Mouse (Mus musculus) kidney, postnatal 14 days (tissue): ENCODE results near the gene Stk38.
"Not testable (repeated sequence)": the region's sequence is repeated elsewhere in the genome, so short reads cannot be mapped to it uniquely, and the experiment has no call there.

Source experiments
- DNase-seq: peaks from one replicate; pipeline ENCODE4 v3.0.0; 2022; ENCODE audit warnings: mixed read lengths

Stk38 gene

DNA sequence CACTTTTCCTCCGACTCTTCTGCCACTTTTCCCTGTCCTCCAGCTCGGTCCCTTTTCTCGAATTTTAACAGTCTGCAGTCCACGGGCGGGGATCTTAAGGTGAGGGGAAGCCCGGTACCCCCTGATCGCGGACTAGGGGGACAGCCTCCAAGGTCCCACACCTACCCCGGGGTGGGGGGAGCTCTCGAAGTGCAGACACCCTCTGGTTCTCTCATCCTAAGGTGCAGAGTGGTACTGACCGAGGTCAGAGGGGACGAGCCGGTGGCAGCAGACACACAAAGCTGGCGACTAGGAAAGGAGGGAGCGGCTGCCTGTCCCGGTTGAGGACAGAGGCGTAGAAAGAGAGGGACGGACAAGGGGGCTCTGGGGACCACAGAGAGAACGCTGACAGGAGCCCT, 553 bp downstream of the Stk38 start:
- no peak for DNase-seq

DNA sequence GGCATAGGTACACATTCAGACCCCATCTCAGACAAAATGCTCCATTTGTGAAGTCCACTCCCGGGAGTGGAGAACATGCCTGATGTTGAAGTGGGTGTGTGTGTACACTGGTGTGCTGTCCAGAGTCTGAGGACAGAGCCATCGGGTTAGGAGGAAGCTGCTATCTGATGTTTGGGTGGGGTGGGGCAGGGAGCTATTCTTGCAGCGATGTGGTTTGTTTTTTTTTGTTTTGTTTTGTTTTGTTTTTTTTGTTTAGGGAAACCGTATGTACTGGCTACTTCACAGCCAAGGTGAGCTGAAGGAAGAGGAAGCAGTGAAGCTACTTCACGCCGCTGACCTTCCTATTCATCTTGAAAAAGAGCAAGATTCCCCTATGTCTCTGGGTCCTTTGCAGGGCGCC, 983 bp downstream of the Stk38 start:
- DNase-seq, result no peak

DNA sequence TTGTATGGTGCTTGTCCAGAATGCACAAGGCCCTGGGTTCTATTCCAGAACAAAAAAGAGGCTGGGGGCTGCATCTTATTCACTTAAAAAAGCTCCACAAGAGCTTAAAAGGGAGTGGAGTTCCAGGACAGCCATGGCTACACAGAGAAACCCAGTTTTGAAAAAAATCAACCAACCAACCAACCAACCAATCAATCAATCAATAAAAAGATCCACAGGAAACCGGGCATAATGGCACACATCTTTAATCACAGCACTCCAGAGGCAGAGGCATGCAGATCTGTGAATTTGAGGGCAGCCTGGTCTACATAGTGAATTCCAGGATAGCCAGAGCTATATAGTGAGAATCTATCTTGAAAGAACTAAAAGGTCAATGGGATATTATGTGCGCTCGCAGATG, 2.8 kb downstream of the Stk38 start:
- DNase-seq, result no peak

DNA sequence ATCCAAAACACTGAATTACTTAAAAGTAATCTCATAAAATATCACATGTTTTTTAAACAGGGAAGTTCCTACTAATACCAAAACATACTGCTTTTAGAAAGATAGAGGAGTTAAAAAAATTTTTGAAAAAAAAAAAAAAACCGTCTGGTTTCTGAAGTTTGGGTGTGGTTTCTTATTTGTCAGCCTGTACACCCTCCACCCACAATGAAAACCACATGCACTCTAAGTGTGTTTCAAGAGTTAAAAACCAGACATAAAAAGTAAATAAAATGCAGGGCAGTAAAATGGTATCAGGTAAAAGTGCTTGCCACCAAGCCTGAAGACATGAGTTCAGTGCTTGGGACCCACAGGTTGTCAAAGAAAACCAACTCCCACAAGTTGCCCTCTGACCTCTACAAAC, 4.1 kb downstream of the Stk38 start:
- DNase-seq, result no peak

DNA sequence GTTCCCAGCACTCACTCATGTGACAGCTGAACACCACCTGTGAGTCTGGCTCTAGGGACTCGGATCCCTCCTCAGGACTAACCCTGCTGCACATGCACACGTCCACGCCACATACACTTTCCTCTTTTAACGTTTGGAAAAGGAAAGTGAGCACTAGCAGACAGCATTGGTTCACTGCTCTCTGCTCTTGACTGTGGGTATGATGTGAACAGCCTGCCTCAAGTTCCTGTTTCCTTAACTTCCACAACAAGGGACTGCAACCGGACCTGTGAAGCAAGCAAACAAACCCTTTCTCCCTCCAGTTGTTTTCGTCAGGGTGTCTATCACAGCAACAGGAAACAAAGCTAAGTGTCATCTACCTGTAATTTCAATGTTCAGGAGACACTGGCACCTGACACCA, 7.3 kb downstream of the Stk38 start:
- no peak for DNase-seq

DNA sequence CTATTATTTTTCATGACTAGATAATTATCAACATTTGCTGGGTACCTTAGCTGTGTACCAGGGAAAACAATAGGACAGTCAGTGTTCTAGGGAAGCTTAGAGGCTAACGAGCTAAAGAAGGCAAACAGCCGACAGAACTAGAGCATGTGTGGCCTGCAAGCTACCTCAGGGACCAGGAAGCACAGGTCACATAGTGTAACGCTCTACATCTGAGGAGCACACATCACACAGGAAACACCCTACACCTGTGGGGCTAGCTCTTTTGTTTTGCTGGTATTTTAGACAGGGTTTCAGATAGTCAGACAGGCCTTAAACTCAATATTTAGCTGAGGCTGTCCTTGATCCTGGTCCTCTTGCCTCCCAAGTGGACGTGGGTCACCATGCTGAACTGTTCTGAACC, 13.2 kb downstream of the Stk38 start:
- DNase-seq, result no peak

DNA sequence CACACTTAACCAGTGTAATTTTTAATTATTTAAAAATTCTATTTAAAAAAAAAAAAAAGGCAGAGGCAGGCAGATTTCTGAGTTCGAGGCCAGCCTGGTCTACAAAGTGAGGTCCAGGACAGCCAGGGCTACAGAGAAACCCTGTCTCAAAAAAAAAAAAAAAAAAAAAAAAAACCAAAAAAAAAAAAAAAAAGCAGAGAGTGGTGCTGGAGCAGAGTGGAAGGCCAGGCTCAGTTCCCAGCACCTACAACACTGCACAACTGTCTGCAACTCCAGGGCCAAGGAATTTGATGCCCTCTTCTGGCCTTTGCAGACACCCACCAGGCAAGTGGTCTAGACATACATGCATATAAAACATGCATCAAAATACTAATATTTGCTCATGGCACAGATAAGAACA, 14.8 kb downstream of the Stk38 start:
- not testable (repeated sequence) for DNase-seq

DNA sequence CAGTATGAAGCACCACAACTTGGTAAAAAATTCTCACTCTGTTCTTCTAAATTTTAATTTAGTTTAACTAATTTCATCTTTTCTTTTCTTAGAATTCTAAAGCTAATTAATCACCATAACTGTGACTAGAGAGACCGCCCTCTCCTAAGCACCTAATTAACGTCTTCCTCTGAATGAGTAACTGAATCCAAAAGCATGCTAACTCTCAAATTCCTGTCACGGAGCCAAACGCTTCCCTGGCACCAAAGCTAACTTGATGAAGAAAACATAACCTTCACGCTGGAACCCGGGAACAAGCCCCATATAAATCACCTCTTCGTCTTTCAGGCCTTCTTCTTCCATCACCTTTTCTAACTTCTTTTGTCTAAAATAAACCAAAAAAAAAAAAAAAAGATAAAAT, 15.7 kb downstream of the Stk38 start:
- peak; percentile 79 for DNase-seq

DNA sequence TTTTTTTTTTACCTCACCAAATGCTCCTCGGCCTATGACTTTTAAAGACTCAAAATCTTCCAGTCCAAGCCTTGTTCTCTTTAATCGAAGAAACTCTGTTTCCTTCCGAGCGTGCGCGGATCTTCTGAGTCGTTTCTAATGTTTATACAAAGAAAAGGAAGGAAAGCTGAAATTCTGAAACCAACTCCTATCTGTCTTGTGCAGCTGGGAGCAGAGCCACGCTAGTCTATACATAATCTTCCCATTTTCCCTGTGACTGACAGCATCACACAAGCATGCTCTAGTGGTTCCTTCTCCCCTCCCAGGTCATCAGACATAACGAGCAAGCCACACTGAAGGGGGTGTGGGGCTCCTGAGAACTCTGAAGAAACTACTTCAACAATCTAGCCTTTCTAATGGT, 16.5 kb downstream of the Stk38 start:
- no peak for DNase-seq

DNA sequence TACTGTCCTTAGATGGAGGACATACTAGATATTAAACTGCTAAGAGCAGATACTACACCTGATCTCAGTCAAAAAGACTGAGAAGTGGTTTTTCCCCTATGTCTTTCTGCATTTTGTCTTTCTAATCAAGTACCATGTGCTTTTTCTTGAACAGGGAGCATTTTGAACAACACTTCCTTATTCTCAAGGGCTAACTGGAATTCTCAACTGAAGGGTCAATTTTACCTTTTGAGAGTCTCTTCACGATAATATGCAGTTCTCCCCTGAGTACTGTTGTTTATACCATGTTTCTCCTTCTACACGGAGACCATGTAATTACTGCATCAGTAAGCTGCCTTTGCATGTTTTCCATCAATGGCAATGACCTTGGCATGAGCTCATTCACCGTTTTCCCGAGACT, 17.7 kb downstream of the Stk38 start:
- no peak for DNase-seq

DNA sequence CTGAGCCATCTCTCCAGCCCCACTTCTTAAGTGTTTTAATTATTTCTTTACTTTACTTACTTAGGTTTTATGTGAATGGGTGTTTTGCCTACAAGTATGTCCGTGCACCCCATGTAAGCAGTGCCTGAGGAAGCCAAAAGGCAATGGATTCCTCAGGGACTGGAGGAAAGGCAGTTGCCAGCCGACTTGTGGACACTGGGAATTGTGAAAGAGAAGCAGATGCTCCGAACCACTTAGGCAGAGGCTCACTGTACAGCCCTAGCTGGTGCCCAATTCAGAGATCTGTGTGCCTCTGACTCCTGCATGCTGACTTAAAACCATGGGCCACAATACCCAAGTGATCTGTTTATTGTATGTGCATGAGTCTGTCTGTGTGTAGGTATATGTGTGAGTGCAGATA, 18.8 kb downstream of the Stk38 start:
- no peak for DNase-seq

DNA sequence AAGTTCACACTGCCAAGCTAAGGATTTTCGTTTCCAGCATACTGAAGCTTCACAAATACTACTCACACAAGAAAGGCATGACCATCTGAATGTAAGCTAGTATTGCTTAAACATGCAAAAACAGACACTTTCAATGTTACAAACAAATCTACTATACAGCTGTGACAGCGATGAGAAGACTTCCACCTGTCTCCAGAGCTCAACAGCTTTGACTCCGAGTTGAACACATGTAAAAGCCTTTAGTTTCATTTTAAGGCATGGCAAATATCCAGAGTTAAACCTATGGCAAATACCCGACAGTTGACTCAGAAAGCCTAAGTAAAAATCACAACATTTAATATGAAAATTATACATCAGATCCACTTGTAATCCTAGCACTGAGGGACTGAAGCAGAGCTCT, 19.5 kb downstream of the Stk38 start:
- DNase-seq, result no peak

DNA sequence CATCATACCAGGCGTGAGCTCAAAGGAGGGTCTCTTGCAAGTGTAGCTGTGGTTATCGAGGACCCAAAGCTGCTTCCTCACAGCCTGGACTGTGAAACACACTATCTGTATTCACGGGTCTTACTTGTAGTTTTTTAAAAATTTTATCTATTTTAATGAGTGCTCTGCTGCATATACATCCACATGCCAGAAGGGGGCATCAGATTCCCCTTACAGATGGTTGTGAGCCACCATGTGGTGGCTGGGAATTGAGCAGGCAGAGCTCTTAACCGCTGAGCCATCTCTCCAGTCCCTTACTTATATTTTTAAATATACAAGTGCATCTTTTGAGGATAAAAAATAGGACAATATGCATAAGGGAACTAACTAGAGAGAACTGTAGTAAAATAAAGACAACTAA, 20.1 kb downstream of the Stk38 start:
- DNase-seq, result peak; percentile 40

DNA sequence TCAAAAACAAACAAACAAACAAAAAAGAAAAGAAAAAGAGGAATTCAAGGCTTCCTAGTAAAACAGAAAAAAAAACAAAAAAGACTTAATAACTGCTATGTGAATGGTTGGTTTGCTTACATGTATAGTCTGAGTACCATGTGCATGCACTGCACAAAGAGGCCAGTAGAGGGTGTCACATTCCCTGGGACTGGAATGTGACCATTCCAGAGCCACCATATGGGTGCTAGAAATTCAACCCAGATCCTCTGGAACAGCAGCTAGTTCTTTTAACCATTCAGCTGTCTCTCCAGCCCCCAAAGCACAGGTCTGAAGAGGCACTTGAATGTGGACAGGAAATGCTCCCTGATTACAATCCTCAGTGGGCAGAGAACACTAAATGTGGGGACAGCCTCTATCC, 21.0 kb downstream of the Stk38 start:
- DNase-seq, result peak; percentile 15

DNA sequence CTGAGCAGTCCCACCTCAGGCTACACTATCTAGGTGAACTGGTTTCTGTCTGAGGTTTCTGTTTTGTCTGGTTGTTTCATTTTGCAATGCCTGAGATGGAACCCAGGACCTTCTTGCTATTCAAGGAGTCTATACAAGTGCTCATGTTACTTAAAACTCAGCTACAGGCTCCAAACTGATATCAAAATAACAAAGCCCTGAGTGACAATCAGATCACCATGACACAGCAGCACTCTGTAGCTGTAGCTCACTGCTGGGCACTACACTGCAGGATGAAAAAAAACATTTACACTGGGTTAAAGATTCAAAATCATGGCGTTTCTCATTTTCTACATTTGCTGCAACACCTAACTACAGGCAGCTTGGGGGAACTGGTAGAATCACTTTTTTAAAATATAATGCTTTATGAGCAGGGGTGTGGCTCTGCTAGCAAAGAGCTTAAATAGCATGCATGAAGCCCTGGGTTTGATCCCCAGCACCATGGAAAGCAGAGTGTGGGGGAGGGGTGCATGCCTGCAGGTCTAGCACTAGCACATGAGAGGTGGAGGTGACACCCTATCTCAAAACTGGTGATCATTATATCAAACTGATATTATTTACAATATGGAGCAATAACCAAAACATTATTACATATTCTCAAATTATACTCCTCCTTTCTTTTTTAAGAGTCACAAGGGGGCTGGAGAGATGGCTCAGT, 22.9 kb downstream of the Stk38 start:
- DNase-seq, result no peak

DNA sequence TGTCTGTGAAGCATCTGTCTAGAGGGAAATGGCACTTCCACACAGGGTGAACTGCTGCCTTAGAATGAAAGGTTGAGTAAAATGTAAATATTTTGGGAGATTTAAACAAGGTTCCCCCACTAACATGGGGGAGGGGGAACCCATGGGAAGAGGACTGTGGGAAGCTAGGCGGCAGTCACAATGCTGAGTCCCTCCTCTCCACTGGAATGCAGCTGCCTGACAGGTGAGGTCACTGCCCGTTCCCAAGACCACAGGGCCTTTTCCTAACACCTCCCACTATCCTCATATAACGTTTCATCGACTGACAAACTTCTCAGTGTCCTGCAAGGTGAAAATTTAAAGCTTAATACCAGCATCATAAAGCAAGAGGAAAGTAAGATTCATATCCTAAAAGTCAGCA, 25.2 kb downstream of the Stk38 start:
- DNase-seq, result no peak

DNA sequence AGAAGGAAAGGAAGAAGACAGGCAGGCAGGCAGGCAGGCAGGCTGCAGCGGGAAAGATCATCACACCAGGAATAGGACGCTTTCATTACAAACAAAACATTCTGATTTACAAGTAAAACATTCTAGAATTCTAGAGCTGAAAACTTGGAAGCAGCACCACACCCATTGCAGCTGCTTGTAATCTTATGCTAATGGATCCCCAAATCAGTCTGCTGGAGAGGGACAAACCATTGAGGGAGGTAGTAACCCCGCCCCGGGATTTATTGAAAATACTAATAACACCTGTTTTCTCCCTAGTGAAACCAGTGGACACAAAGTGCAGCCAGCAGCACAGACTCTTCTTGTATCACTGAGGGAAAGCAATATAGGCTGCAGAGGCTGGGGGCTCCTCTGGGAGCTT, 26.7 kb downstream of the Stk38 start:
- no peak for DNase-seq

DNA sequence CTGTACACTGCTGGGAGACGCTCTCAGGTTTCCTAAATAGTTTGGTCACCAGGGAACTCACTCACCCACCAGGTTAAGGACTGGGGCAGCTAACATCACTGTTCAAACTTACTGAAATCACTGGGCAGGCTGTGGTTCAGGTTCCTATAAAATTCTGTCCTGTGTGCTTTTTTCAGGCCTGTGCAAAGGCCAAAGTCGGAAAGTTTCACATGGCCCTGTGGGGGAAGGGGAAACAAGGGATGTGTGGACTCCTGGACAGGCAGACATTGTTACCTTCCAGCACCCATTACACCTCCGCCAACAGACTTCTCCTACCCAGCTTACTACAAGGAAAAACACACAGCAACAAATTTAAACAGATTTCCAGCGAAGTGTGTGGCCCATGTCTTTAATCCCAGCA, 28.7 kb downstream of the Stk38 start:
- DNase-seq, result peak; percentile 41

DNA sequence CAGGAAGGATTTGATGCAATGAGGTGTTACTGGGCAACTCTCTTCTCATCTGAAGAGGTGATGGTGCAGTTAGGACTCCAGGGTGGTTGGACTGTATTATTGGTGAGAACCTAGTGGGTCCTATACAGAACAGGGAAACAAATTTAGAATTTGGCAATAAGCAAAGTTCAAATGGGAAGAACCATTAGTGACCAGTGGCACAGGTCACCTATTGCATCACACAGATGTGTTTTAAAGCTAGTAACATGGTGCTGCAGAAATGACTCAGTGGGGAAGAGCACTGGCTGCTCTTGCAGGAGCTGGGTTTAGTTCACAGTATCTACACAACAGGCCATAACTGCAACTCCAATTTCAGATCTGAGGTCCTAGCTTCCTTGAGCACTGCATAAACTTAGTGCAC, 37.7 kb downstream of the Stk38 start:
- DNase-seq, result no peak

DNA sequence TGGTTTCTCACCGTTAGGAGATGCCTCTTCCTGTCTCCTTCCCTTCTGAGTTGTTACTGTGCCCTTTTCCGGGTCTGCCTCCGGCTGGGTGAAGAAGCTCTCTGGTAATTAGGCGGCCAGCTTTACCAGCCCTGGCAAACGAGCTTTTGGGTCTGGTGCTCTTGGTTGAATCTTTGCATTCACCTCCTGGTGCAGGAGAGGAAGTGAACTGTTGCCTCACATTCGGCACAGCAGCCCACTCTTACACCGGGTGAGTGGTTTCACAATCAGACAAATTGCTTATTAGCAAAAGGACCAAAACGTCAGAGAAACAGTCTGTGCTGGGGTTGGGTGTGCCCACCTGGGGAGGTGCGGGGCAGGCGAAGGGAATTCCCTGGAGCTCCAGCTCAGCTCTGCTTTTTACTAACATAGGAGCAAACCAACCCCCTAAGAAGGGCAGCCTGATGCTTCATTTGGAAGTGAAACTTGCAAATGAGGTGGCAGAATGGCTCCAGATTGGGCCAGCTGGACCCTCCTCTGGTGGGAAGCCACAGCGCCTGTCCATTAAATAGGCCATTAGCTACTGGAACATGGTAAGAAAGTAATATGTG, 40.7 kb downstream of the Stk38 start:
- DNase-seq, result no peak

DNA sequence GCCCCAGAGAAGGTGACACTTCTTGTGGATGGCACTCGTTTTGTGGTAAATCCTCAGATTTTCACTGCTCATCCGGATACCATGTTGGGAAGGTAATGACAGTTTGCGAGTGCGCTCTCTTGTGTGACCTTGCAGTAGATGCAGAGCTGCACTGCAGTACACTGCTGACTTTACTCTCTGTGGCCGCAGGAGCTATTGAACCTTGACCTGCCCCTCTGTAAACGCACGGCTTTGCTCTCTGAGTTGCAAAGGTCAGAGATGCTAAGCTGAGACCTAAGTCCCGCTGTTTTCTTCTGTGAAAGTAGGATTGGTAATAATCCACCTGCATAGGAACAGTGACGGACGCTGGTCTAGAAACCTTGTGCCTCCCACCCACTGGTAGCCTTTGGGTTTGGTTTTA, 46.2 kb downstream of the Stk38 start:
- DNase-seq, result peak; percentile 60

DNA sequence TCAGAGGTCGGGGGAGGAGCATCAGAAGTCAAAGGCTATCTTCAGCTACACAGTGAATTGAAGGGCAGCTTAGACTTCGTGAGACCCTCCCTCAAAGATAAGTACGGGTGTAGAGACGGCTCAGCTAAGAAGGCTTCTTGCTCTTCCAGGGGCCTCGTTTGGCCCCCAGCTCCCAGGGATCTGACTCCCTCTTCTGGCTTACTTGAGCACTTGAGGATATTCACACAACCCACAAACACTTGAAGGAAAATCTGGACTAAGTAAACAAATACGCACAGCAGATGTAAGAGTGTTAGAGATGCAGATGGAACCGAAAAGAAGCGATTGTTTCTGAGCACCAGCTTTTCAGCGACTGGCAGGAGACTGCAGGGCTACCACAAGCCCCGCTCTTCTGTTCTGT, 47.2 kb downstream of the Stk38 start:
- DNase-seq, result no peak

DNA sequence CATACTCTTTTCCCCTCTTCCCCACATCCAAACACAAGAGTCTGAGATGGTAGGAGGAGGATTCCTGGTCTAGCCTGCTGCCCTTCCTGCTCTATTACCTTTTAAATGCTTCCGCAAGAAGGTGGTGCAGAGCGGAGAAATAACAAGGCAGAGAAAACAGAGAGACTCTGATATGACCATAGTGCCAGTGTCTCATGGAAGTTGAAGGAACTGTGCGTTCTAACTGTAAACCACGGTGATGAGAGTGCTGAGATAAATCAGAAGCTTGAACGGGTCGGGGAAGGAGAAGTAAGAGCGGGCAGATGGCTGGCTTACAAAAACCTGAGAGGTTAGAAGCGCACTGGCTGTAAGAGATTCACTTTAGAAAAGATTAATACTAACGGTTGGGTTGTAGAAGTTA, 53.4 kb downstream of the Stk38 start:
- DNase-seq, result no peak

DNA sequence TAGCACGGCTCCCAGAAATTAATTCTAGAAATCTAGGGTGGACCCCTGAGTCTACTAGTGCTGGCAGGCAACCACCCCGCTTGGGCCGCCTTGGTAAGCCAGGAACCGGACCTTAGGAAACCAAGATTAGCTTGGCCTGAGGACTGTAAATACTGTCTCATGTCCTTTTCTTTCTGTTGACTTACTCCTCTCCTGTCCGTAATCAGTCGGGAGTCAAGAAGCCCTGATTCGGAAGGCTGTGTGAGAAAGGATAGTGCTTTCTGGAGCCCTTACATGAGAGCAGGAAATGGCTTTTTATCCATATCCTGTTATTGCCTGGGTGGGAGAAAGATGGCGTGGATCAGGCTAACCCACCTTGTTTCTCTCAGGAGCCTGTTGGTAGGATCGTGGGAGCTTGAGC, 54.5 kb downstream of the Stk38 start:
- DNase-seq, result peak; percentile 24
